Mouse (Mus musculus): ENCODE data around the gene Pax3.

Gene Pax3

GRCm38 (mm10) chr1:78198319-78198940, 1.5 kb upstream of the Pax3 start:
- DNase-seq (ENCODE audit: low spot score) = no peak

- DNase-seq (ENCODE audit: low spot score) = no peak
Measured at GRCm38 (mm10) chr1:78197351-78198234, 659 bp upstream of the Pax3 start.

GRCm38 (mm10) chr1:78195771-78196712, 892 bp downstream of the Pax3 start:
- no peak for DNase-seq (ENCODE audit: low spot score)

GRCm38 (mm10) chr1:78195145-78195544, 1.8 kb downstream of the Pax3 start:
- DNase-seq (ENCODE audit: low spot score) = no peak

GRCm38 (mm10) chr1:78194381-78195047, 2.4 kb downstream of the Pax3 start:
- DNase-seq (ENCODE audit: low spot score) = no peak

- DNase-seq (ENCODE audit: low spot score) = no peak
Measured at GRCm38 (mm10) chr1:78193465-78193991, 3.4 kb downstream of the Pax3 start.

GRCm38 (mm10) chr1:78192746-78193464, 4.0 kb downstream of the Pax3 start:
- DNase-seq (ENCODE audit: low spot score) = no peak

GRCm38 (mm10) chr1:78192217-78192735, 4.7 kb downstream of the Pax3 start:
- no peak for DNase-seq (ENCODE audit: low spot score)

GRCm38 (mm10) chr1:78191761-78192160, 5.2 kb downstream of the Pax3 start:
- DNase-seq (ENCODE audit: low spot score) = no peak

- DNase-seq (ENCODE audit: low spot score) = no peak
Measured at GRCm38 (mm10) chr1:78191331-78191730, 5.6 kb downstream of the Pax3 start.

GRCm38 (mm10) chr1:78190386-78191111, 6.4 kb downstream of the Pax3 start:
- DNase-seq (ENCODE audit: low spot score) = no peak

GRCm38 (mm10) chr1:78189501-78190345, 7.2 kb downstream of the Pax3 start:
- DNase-seq (ENCODE audit: low spot score) = no peak

- DNase-seq (ENCODE audit: low spot score) = no peak
Measured at GRCm38 (mm10) chr1:78189016-78189415, 7.9 kb downstream of the Pax3 start.

- DNase-seq (ENCODE audit: low spot score) = no peak
Measured at GRCm38 (mm10) chr1:78188299-78188698, 8.6 kb downstream of the Pax3 start.

- DNase-seq (ENCODE audit: low spot score) = no peak
Measured at GRCm38 (mm10) chr1:78187788-78188173, 9.2 kb downstream of the Pax3 start.

- DNase-seq (ENCODE audit: low spot score) = no peak
Measured at GRCm38 (mm10) chr1:78187122-78187787, 9.7 kb downstream of the Pax3 start.

GRCm38 (mm10) chr1:78182954-78183353, 14.0 kb downstream of the Pax3 start:
- no peak for DNase-seq (ENCODE audit: low spot score)

GRCm38 (mm10) chr1:78181882-78182281, 15.1 kb downstream of the Pax3 start:
- no peak for DNase-seq (ENCODE audit: low spot score)

All from left cerebral cortex, adult 11 months (tissue).